Mouse (Mus musculus) liver, adult 2 months (tissue): ENCODE results near the gene Cdc40. TPM values are rescaled to one million over a fixed set of nuclear protein-coding genes. Genes with fewer than 3 reads are reported as not detected.
A peak's percentile ranks its signal among the peaks of the same experiment; 100 is the strongest.

Source experiments
- DNase-seq: peaks from one replicate; pipeline ENCODE4 v3.0.0-alpha.2; 2011; ENCODE audit warnings: low read depth, low spot score; ENCODE audit errors: extremely low read depth
- H3K27ac ChIP-seq: fragments of 200-500 bp; replicated peaks from 2 replicates; pipeline ENCODE4 v1.5.1; 2012; ENCODE audit warnings: low read depth, mild to moderate bottlenecking, control low read depth, inconsistent platforms, low read length; ENCODE audit not compliant: insufficient read depth
- H3K27me3 ChIP-seq: fragments of 200-500 bp; 2 replicates; pipeline ENCODE4 v1.6.1; 2012; ENCODE audit warnings: mild to moderate bottlenecking, moderate library complexity, low read length, inconsistent platforms; ENCODE audit not compliant: control insufficient read depth, insufficient read depth
- H3K36me3 ChIP-seq: fragments of 200-500 bp; 2 replicates; pipeline ENCODE4 v1.6.1; 2012; ENCODE audit warnings: low read length, inconsistent platforms; ENCODE audit not compliant: control insufficient read depth, insufficient read depth
- H3K4me1 ChIP-seq: fragments of 200-500 bp; 2 replicates; pipeline ENCODE4 v1.6.1; 2011; ENCODE audit warnings: low read length; ENCODE audit not compliant: control insufficient read depth, insufficient read depth
- H3K4me3 ChIP-seq: fragments of 200-500 bp; 2 replicates; pipeline ENCODE4 v1.5.1; 2011; ENCODE audit warnings: low read depth, mild to moderate bottlenecking, control low read depth, low read length, moderate library complexity; ENCODE audit not compliant: insufficient read depth
- H3K79me2 ChIP-seq: fragments of 200-500 bp; 2 replicates; pipeline ENCODE4 v1.6.1; 2012; ENCODE audit warnings: inconsistent platforms, mild to moderate bottlenecking, low read length, moderate library complexity; ENCODE audit not compliant: control insufficient read depth, insufficient read depth
- H3K9ac ChIP-seq: fragments of 200-500 bp; 2 replicates; pipeline ENCODE4 v1.6.1; 2012; ENCODE audit warnings: low read depth, mild to moderate bottlenecking, control low read depth, inconsistent platforms, low read length
- CTCF ChIP-seq: fragments of 200-500 bp; IDR thresholded peaks from 2 replicates; pipeline ENCODE4 v1.5.1; 2011; ENCODE audit warnings: low read depth, low read length, control low read depth
- POLR2A ChIP-seq: fragments of 200-500 bp; IDR thresholded peaks from 2 replicates; pipeline ENCODE4 v1.6.1; 2011; ENCODE audit warnings: low read length, control low read depth; ENCODE audit not compliant: insufficient read depth; ENCODE audit errors: extremely low read depth
- WGBS: fragments of 180-500 bp; shearing (Covaris S2); methylation state at CpG from one replicate; pipeline ENCODE4 v1.1.7; 2018; 5-methylcytosine and 5-hydroxymethylcytosine counted together
- polyA plus RNA-seq: library from polyadenylated mRNA; depleted of rRNA; stranded (reverse); fragments of >200 nt; gene quantifications from 2 replicates; pipeline ENCODE4 v1.2.3, GENCODE M21; 2012
- total RNA-seq: library from RNA; depleted of rRNA; stranded (reverse); fragments of >200 nt; gene quantifications from 2 replicates; pipeline ENCODE4 v1.2.3, GENCODE M21; 2014

Gene Cdc40
- total and polyA plus RNA-seq, 2 experiments, result 12.8 to 15.9 TPM

DNA sequence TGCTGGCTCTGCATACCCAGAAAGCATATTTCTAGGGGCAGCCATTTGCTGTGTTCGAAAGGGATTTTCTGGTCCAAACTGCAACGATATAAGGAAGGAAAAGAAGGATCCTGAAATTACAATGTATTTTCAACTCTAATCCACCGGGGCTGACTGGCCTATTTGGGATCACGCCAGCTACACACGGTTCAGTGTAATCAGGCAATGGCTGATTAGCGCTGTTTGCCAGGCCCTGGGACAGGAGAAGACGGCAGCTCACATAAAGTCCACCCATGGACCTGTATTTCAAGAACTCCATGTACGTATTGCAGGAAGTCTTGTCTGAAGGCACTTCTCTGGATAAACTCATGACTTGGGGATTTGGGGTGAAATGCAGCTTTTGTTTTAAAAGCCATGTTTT, 25.5 kb downstream of the Cdc40 start:
- 51% methylated on average over 8 of the region's 8 CpGs for WGBS
- H3K27me3 ChIP-seq, result no peaks in the 10 kb centered on the region
- TF ChIP-seq CTCF, result no peak
- TF ChIP-seq POLR2A, result no peak
- H3K36me3 ChIP-seq, result peaks cover 4% of the 10 kb centered on the region
- no peak overlapping the region for H3K9ac ChIP-seq
- no peak overlapping the region for H3K27ac ChIP-seq
- peaks cover 11% of the 10 kb centered on the region; the same call in 1 of the 2 replicates for H3K79me2 ChIP-seq
- H3K4me3 ChIP-seq, result no peak overlapping the region
- H3K4me1 ChIP-seq, result no peaks in the 10 kb centered on the region
- peak; percentile 4 for DNase-seq

DNA sequence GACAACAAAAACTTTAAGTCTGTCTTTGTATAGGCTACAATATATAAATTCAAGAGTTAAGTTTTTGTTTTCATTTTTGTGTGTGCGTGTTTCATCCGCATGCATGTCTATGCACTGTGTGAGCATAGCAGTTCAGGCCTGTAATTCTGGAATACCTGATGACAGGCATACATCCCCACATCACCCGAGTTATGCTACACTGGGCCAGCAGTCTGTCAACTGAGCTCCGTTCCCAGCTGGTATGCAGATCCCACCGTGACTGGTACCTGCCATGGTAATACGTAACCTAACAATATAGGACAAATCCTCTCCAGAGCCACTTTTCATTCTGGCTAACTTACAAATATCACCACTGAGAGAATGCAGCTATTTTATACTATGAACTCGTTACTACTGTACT, 26.4 kb downstream of the Cdc40 start:
- Histone ChIP-seq H3K79me2 (peaks cover 6% of the 10 kb centered on the region; the same call in 1 of the 2 replicates), H3K4me1 (no peaks in the 10 kb centered on the region), H3K27ac (no peak overlapping the region), H3K36me3 (peaks cover 4% of the 10 kb centered on the region), H3K9ac (no peak overlapping the region), H3K27me3 (no peaks in the 10 kb centered on the region), H3K4me3 (no peak overlapping the region)
- no peak for TF ChIP-seq POLR2A
- no peak for TF ChIP-seq CTCF
- WGBS, result 96% methylated on average over 7 of the region's 7 CpGs
- DNase-seq, result no peak

DNA sequence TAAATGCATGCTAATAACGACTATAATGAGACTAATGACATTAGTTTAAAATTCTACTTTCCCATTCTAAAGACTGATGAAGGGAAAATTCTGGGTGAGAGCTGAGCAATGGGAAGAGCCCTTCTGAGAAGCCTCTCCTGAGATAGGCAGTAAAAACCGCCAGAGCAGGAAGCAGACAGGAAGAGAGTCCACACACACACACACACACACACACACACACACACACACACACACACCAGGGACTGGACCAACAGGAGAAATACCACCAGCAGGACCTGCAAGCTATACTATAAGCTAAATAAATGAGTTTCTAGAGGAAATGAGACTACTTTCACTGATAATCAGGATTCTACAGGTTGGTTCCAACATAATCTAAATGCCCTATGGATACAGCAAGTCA, 27.5 kb downstream of the Cdc40 start:
- Histone ChIP-seq H3K27ac (no peak overlapping the region), H3K79me2 (peaks cover 3% of the 10 kb centered on the region; the same call in 1 of the 2 replicates), H3K4me3 (no peak overlapping the region), H3K4me1 (no peaks in the 10 kb centered on the region), H3K9ac (no peak overlapping the region), H3K36me3 (peaks cover 4% of the 10 kb centered on the region), H3K27me3 (no peaks in the 10 kb centered on the region)
- TF ChIP-seq POLR2A (no peak), CTCF (no peak)
- DNase-seq, result no peak
- WGBS, result 69% methylated on average over 2 of the region's 2 CpGs

DNA sequence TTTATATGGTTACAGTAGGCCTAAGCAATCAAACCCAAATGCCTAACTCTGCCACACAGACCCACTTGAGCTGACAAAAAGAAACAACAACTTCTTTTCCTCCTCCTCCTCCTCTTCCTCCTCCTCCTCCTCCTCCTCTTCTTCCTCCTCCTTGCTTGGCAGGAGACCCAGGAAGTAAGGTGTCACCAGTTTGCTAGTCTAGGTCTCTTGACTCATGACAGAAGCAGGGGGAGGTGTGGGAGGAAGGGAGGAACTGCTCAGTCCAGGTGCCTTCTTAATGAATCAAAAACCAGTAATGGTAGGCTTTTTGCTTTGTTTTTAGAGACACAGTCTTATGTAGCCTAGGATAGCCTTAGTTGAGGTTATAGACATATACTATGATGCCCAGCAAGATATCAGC, 32.0 kb downstream of the Cdc40 start:
- Histone ChIP-seq H3K27ac (no peak overlapping the region), H3K9ac (no peak overlapping the region)
- TF ChIP-seq POLR2A (no peak), CTCF (no peak)

DNA sequence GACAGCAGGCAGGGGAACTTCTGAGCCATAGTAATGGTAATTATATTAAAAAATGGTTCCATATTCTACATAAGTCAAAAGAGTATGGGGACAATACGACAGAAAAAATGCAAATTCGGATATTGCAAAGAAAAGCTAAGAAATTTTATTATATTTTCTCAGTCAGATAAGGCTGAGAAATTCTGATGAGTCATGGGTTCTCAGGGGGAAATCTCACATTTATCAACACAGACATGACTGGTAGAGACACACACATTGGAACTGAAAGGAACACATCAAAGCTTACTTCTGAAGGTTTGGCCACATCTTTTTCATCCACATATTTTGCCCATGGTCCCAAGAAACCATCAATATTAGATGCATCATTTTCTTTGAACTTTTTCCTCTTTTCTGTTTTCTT, 32.5 kb downstream of the Cdc40 start:
- Histone ChIP-seq H3K36me3 (peaks cover 30% of the 10 kb centered on the region), H3K4me1 (no peaks in the 10 kb centered on the region), H3K79me2 (peaks cover 3% of the 10 kb centered on the region; the same call in 1 of the 2 replicates), H3K4me3 (no peak overlapping the region), H3K9ac (no peak overlapping the region), H3K27me3 (no peaks in the 10 kb centered on the region), H3K27ac (no peak overlapping the region)
- 92% methylated on average over 2 of the region's 2 CpGs for WGBS
- TF ChIP-seq CTCF, result no peak
- TF ChIP-seq POLR2A, result no peak
- DNase-seq, result no peak

More for the DNA sequence above, 32.0 kb downstream of the Cdc40 start:
- Histone ChIP-seq H3K27me3 (no peaks in the 10 kb centered on the region), H3K36me3 (peaks cover 30% of the 10 kb centered on the region), H3K4me3 (no peak overlapping the region), H3K4me1 (no peaks in the 10 kb centered on the region), H3K79me2 (peaks cover 3% of the 10 kb centered on the region; the same call in 1 of the 2 replicates)
- no peak for DNase-seq

DNA sequence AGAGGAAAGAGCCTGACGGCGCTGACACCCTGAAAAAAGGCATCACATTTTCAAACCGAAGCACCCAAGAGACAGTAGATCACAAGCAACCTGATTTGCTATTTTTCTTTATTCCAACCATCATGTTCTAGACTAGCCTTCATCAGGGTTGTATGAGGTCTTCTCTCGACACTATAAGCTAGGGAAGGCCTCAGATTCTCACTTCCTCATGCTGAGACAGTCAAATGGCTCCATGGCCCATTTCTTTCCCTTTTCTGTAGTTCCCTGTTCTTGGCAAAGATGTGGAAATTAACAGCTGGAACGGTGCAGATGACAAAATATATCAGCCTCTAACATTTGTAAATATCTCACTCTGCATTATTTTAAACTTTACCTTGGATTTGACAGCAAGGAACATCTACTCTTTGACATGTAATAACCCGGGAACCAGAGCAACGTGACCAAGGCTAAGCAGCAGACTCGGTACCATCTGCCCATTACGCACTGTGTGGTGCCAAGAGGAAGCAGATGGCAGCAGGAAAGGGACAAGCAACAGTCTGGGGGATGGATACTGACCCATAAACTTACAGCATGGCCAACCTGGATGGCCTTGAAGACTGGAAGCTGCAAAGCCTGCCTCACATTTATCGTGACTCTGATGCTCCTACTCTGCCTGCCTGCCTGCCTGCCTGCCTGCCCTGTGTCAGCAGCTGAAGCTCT, 35.8 kb downstream of the Cdc40 start:
- peak; percentile 17 for DNase-seq
- Histone ChIP-seq H3K4me1 (no peaks in the 10 kb centered on the region), H3K4me3 (no peak overlapping the region), H3K36me3 (peaks cover 47% of the 10 kb centered on the region), H3K79me2 (no peaks in the 10 kb centered on the region), H3K9ac (no peak overlapping the region), H3K27me3 (no peaks in the 10 kb centered on the region), H3K27ac (no peak overlapping the region)
- 91% methylated on average over 10 of the region's 10 CpGs for WGBS
- no peak for TF ChIP-seq POLR2A
- no peak for TF ChIP-seq CTCF
